Mouse (Mus musculus): ENCODE results near the gene Nos1ap. TPM values are rescaled to one million over a fixed set of nuclear protein-coding genes. Genes with fewer than 3 reads are reported as not detected.

The Nos1ap gene
- polyA plus RNA-seq, 1 experiment, result 18.5 TPM

- no peak for TF ChIP-seq POLR2A (IDR thresholded peaks at IDR 0.05; ENCODE audit: borderline replicate concordance, extremely low read depth, insufficient read depth, insufficient read length, poor library complexity, severe bottlenecking)
- no peak for TF ChIP-seq CTCF (IDR thresholded peaks at IDR 0.05; ENCODE audit: borderline replicate concordance, extremely low read depth, insufficient read depth, insufficient read length)
- DNase-seq (ENCODE audit: low read depth), result no peak
Measured at GRCm38 (mm10) chr1:170562431-170562830, 27.2 kb downstream of the Nos1ap start.

GRCm38 (mm10) chr1:170560768-170561167 is 28.9 kb downstream of the Nos1ap start:
- TF ChIP-seq POLR2A (IDR thresholded peaks at IDR 0.05; ENCODE audit: borderline replicate concordance, extremely low read depth, insufficient read depth, insufficient read length, poor library complexity, severe bottlenecking) (no peak), CTCF (IDR thresholded peaks at IDR 0.05; ENCODE audit: borderline replicate concordance, extremely low read depth, insufficient read depth, insufficient read length) (no peak)
- no peak for DNase-seq (ENCODE audit: low read depth)

GRCm38 (mm10) chr1:170557962-170558361 is 31.7 kb downstream of the Nos1ap start:
- no peak for DNase-seq (ENCODE audit: low read depth)
- TF ChIP-seq POLR2A (IDR thresholded peaks at IDR 0.05; ENCODE audit: borderline replicate concordance, extremely low read depth, insufficient read depth, insufficient read length, poor library complexity, severe bottlenecking), result no peak
- TF ChIP-seq CTCF (IDR thresholded peaks at IDR 0.05; ENCODE audit: borderline replicate concordance, extremely low read depth, insufficient read depth, insufficient read length), result no peak

GRCm38 (mm10) chr1:170556696-170557095 is 33.0 kb downstream of the Nos1ap start:
- DNase-seq (ENCODE audit: low read depth), result no peak
- TF ChIP-seq POLR2A (IDR thresholded peaks at IDR 0.05; ENCODE audit: borderline replicate concordance, extremely low read depth, insufficient read depth, insufficient read length, poor library complexity, severe bottlenecking) (no peak), CTCF (IDR thresholded peaks at IDR 0.05; ENCODE audit: borderline replicate concordance, extremely low read depth, insufficient read depth, insufficient read length) (no peak)

GRCm38 (mm10) chr1:170554939-170555293 is 34.7 kb downstream of the Nos1ap start:
- TF ChIP-seq CTCF (IDR thresholded peaks at IDR 0.05; ENCODE audit: borderline replicate concordance, extremely low read depth, insufficient read depth, insufficient read length) (no peak), POLR2A (IDR thresholded peaks at IDR 0.05; ENCODE audit: borderline replicate concordance, extremely low read depth, insufficient read depth, insufficient read length, poor library complexity, severe bottlenecking) (no peak)
- DNase-seq (ENCODE audit: low read depth), result peak; percentile 91

GRCm38 (mm10) chr1:170554235-170554938 is 35.3 kb downstream of the Nos1ap start:
- no peak for DNase-seq (ENCODE audit: low read depth)
- TF ChIP-seq CTCF (IDR thresholded peaks at IDR 0.05; ENCODE audit: borderline replicate concordance, extremely low read depth, insufficient read depth, insufficient read length), result no peak
- TF ChIP-seq POLR2A (IDR thresholded peaks at IDR 0.05; ENCODE audit: borderline replicate concordance, extremely low read depth, insufficient read depth, insufficient read length, poor library complexity, severe bottlenecking), result no peak

- TF ChIP-seq CTCF (IDR thresholded peaks at IDR 0.05; ENCODE audit: borderline replicate concordance, extremely low read depth, insufficient read depth, insufficient read length) (no peak), POLR2A (IDR thresholded peaks at IDR 0.05; ENCODE audit: borderline replicate concordance, extremely low read depth, insufficient read depth, insufficient read length, poor library complexity, severe bottlenecking) (no peak)
- no peak for DNase-seq (ENCODE audit: low read depth)
Measured at GRCm38 (mm10) chr1:170550649-170551440, 38.8 kb downstream of the Nos1ap start.

- TF ChIP-seq CTCF (IDR thresholded peaks at IDR 0.05; ENCODE audit: borderline replicate concordance, extremely low read depth, insufficient read depth, insufficient read length) (no peak), POLR2A (IDR thresholded peaks at IDR 0.05; ENCODE audit: borderline replicate concordance, extremely low read depth, insufficient read depth, insufficient read length, poor library complexity, severe bottlenecking) (no peak)
- peak; percentile 95 for DNase-seq (ENCODE audit: low read depth)
Measured at GRCm38 (mm10) chr1:170549059-170549458, 40.6 kb downstream of the Nos1ap start.

- no peak for DNase-seq (ENCODE audit: low read depth)
- TF ChIP-seq POLR2A (IDR thresholded peaks at IDR 0.05; ENCODE audit: borderline replicate concordance, extremely low read depth, insufficient read depth, insufficient read length, poor library complexity, severe bottlenecking) (no peak), CTCF (IDR thresholded peaks at IDR 0.05; ENCODE audit: borderline replicate concordance, extremely low read depth, insufficient read depth, insufficient read length) (no peak)
Measured at GRCm38 (mm10) chr1:170548192-170548795, 41.4 kb downstream of the Nos1ap start.

GRCm38 (mm10) chr1:170546297-170546696 is 43.4 kb downstream of the Nos1ap start:
- TF ChIP-seq POLR2A (IDR thresholded peaks at IDR 0.05; ENCODE audit: borderline replicate concordance, extremely low read depth, insufficient read depth, insufficient read length, poor library complexity, severe bottlenecking) (no peak), CTCF (IDR thresholded peaks at IDR 0.05; ENCODE audit: borderline replicate concordance, extremely low read depth, insufficient read depth, insufficient read length) (no peak)
- no peak for DNase-seq (ENCODE audit: low read depth)

- DNase-seq (ENCODE audit: low read depth), result no peak
- no peak for TF ChIP-seq POLR2A (IDR thresholded peaks at IDR 0.05; ENCODE audit: borderline replicate concordance, extremely low read depth, insufficient read depth, insufficient read length, poor library complexity, severe bottlenecking)
- no peak for TF ChIP-seq CTCF (IDR thresholded peaks at IDR 0.05; ENCODE audit: borderline replicate concordance, extremely low read depth, insufficient read depth, insufficient read length)
Measured at GRCm38 (mm10) chr1:170545286-170545685, 44.4 kb downstream of the Nos1ap start.
